Mouse (Mus musculus): ENCODE measurements at regions not wholly inside any gene's neighbourhood (a gene's known extent, or its start where the extent isn't known, plus 50 kb on each side); places are given as distances from the start of the nearest gene placed in this dataset.

GRCm38 (mm10) chr11:45460000-45460792 is 391.7 kb upstream of the Clint1 start:
- TF ChIP-seq CTCF (IDR thresholded peaks at IDR 0.05; ENCODE audit: insufficient read depth, low read length) (no peak), POLR2A (IDR thresholded peaks at IDR 0.05; ENCODE audit: borderline replicate concordance, extremely low read depth, low read depth, low read length) (no peak)

Data from lung, adult 2 months (tissue).